ENCODE assay signal across 17 mouse cellular contexts in the genomic region with DNA sequence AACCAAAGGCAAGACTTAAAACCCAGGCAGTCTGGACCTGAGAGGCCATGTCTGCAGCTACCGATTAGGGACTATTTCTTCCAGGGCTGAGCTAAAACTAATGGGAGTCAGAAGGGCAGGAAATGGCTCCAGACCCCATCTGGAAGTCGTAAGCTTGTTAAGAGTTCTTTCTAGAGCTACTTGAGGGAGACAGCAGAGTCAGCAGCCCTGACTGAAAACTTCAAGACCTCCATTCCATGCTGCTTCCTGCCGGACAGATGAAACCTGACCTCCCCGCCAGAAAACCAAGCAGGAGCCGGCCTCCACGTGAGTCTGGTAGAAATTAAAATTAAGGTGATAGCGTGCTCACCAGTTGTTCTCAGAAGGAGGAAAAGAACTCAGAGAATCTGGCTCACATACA.
DNase-seq lines count a peak whose midpoint lies in the region; ATAC-seq and TF ChIP-seq lines count a peak whose summit lies in the region.
"Had no signal": no experiment of that assay in that cellular context is flagged by ENCODE, and none has a peak within 500 bp of the region (broad histone marks: within the 10 kb centered on the region; RNA-seq: fewer than 3 reads in every experiment).

No protein-coding gene starts in this region.

- no peak overlapping the region for H3K9ac ChIP-seq in heart, embryonic 12.5 days
- no peak overlapping the region for H3K9ac ChIP-seq in hindbrain, postnatal 0 days (replicated peaks; ENCODE audit: low read length)
- H3K9ac ChIP-seq: heart, embryonic 15.5 days; intestine, embryonic 15.5 days; lung, embryonic 14.5 days; midbrain, embryonic 12.5 days; neural tube, embryonic 13.5 days; stomach, embryonic 15.5 days had no signal

- no peaks in the 10 kb centered on the region for H3K9me3 ChIP-seq in heart, embryonic 12.5 days (replicated peaks)
- peaks cover 4% of the 10 kb centered on the region for H3K9me3 ChIP-seq in megakaryocyte, embryonic 14.5 days
- no peaks in the 10 kb centered on the region for H3K9me3 ChIP-seq in hindbrain, postnatal 0 days (ENCODE audit: low read length)
- H3K9me3 ChIP-seq: heart, embryonic 15.5 days; intestine, embryonic 15.5 days; midbrain, embryonic 12.5 days; neural tube, embryonic 13.5 days; stomach, embryonic 15.5 days had no signal

- no peak for DNase-seq in heart, postnatal 36 days
- DNase-seq in forelimb bud, embryonic 11.5 days (ENCODE audit: low read depth, low spot score), result peak; percentile 67
- peak; percentile 21 for DNase-seq in yolk sac, embryonic 10.5 days (ENCODE audit: low spot score)
- DNase-seq in adrenal gland, adult 18-20 months (ENCODE audit: low spot score in 2 of 2), result no peak
- no peak for DNase-seq in hindbrain, postnatal 0 days (ENCODE audit: low spot score)
- DNase-seq: adrenal gland, adult 8-10 months; cerebellum, adult 18-20 months; lung, embryonic 14.5 days had no signal

- H3K4me1 ChIP-seq in heart, embryonic 12.5 days (replicated peaks), result peaks cover 48% of the 10 kb centered on the region
- peaks cover 100% of the 10 kb centered on the region for H3K4me1 ChIP-seq in megakaryocyte, embryonic 14.5 days
- H3K4me1 ChIP-seq in hindbrain, postnatal 0 days (ENCODE audit: insufficient read depth, low read length), result peaks cover 6% of the 10 kb centered on the region
- H3K4me1 ChIP-seq: intestine, embryonic 15.5 days had no signal

- ATAC-seq in heart, embryonic 12.5 days (ENCODE audit: insufficient number of reproducible peaks, low FRiP score), result no peak
- no peak for ATAC-seq in megakaryocyte, adult 5-6 weeks (ENCODE audit: poor library complexity, severe bottlenecking)
- no peak for ATAC-seq in hindbrain, postnatal 0 days
- ATAC-seq: intestine, embryonic 15.5 days had no signal

- no peaks in the 10 kb centered on the region for H3K27me3 ChIP-seq in heart, embryonic 12.5 days (replicated peaks)
- H3K27me3 ChIP-seq in megakaryocyte, embryonic 14.5 days (replicated peaks), result no peaks in the 10 kb centered on the region
- no peaks in the 10 kb centered on the region for H3K27me3 ChIP-seq in hindbrain, postnatal 0 days (ENCODE audit: insufficient read depth, low read length)
- H3K27me3 ChIP-seq: heart, embryonic 15.5 days; intestine, embryonic 15.5 days; midbrain, embryonic 12.5 days; neural tube, embryonic 13.5 days; stomach, embryonic 15.5 days had no signal

- H3K36me3 ChIP-seq in heart, embryonic 12.5 days, result peaks cover 9% of the 10 kb centered on the region; the same call in 1 of the 2 replicates
- H3K36me3 ChIP-seq in megakaryocyte, embryonic 14.5 days (replicated peaks; ENCODE audit: low read length), result peaks cover 96% of the 10 kb centered on the region
- no peaks in the 10 kb centered on the region for H3K36me3 ChIP-seq in hindbrain, postnatal 0 days (ENCODE audit: insufficient read depth, low read length)
- H3K36me3 ChIP-seq: heart, embryonic 15.5 days; intestine, embryonic 15.5 days; midbrain, embryonic 12.5 days; stomach, embryonic 15.5 days had no signal

- no peak overlapping the region for H3K4me3 ChIP-seq in heart, embryonic 12.5 days
- peak overlapping the region; percentile 64 for H3K4me3 ChIP-seq in megakaryocyte, embryonic 14.5 days (replicated peaks)
- no peak overlapping the region for H3K4me3 ChIP-seq in hindbrain, postnatal 0 days (ENCODE audit: low read length)
- H3K4me3 ChIP-seq: erythroblast, embryonic 14.5 days; heart, embryonic 15.5 days; intestine, embryonic 15.5 days; midbrain, embryonic 12.5 days; neural tube, embryonic 13.5 days; stomach, embryonic 15.5 days had no signal

- no peak for TF ChIP-seq CTCF in hindbrain, postnatal 0 days (IDR thresholded peaks at IDR 0.05; ENCODE audit: low read depth)

- intact Hi-C loops in heart, postnatal 36 days (cut with DNase I), result no loop called here

- H3K4me2 ChIP-seq in heart, embryonic 12.5 days, result no peak overlapping the region
- no peak overlapping the region for H3K4me2 ChIP-seq in hindbrain, postnatal 0 days (ENCODE audit: low read depth, low read length)
- H3K4me2 ChIP-seq: heart, embryonic 15.5 days; intestine, embryonic 15.5 days; lung, embryonic 14.5 days; midbrain, embryonic 12.5 days; neural tube, embryonic 13.5 days; stomach, embryonic 15.5 days had no signal

- 0 out of 2 replicates have a peak overlapping the region, but pooled peaks have one; percentile 28 for H3K27ac ChIP-seq in heart, embryonic 12.5 days (ENCODE audit: poor library complexity, severe bottlenecking)
- no peak overlapping the region for H3K27ac ChIP-seq in hindbrain, postnatal 0 days
- H3K27ac ChIP-seq: heart, embryonic 15.5 days; intestine, embryonic 15.5 days; midbrain, embryonic 12.5 days; neural tube, embryonic 13.5 days; stomach, embryonic 15.5 days had no signal

- WGBS in heart, embryonic 12.5 days, result 36% methylated on average over 7 of the region's 7 CpGs
- 81% methylated on average over 7 of the region's 7 CpGs for WGBS in hindbrain, postnatal 0 days

Comparison
In these comparisons a context has a peak if more than half of its experiments do, and no peak if none do; other contexts are left out.
1. DNase-seq: peak in forelimb bud, embryonic 11.5 days (single experiment) and yolk sac, embryonic 10.5 days (single experiment); none in heart, postnatal 36 days (0 of 2), adrenal gland, adult 18-20 months (0 of 2) and hindbrain, postnatal 0 days (single experiment).